Mouse (Mus musculus): ENCODE data around the gene Rhbdf2. TPM values are rescaled to one million over a fixed set of nuclear protein-coding genes. Genes with fewer than 3 reads are reported as not detected.

The Rhbdf2 gene
- polyA plus RNA-seq, 1 experiment from 2014 or later, result 10.8 TPM

GRCm38 (mm10) chr11:116661948-116662377, 35.1 kb upstream of the Rhbdf2 start:
- Histone ChIP-seq H3K27ac (ENCODE audit: low read length) (no peak overlapping the region), H3K4me1 (ENCODE audit: control insufficient read depth, insufficient read depth, low read length) (peaks cover 30% of the 10 kb centered on the region), H3K9ac (ENCODE audit: low read depth, low read length) (no peak overlapping the region), H3K27me3 (replicated peaks; ENCODE audit: control insufficient read depth, insufficient read depth, low read length) (peaks cover 3% of the 10 kb centered on the region; the same call in 1 of the 2 replicates), H3K4me2 (ENCODE audit: low read depth, low read length) (no peak overlapping the region), H3K9me3 (ENCODE audit: control insufficient read depth, low read length) (no peaks in the 10 kb centered on the region), H3K36me3 (ENCODE audit: control insufficient read depth, insufficient read depth, low read length) (no peaks in the 10 kb centered on the region), H3K4me3 (ENCODE audit: low read length) (no peak overlapping the region)
- no peak for ATAC-seq
- 44% methylated on average over 8 of the region's 8 CpGs for WGBS

- ATAC-seq, result no peak
- no peaks in the 10 kb centered on the region for H3K36me3 ChIP-seq (ENCODE audit: control insufficient read depth, insufficient read depth, low read length)
- peak overlapping the region; percentile 14; the same call in 1 of the 2 replicates for H3K9ac ChIP-seq (ENCODE audit: low read depth, low read length)
- H3K9me3 ChIP-seq (ENCODE audit: control insufficient read depth, low read length), result no peaks in the 10 kb centered on the region
- peaks cover 30% of the 10 kb centered on the region for H3K4me1 ChIP-seq (ENCODE audit: control insufficient read depth, insufficient read depth, low read length)
- no peak overlapping the region for H3K4me2 ChIP-seq (ENCODE audit: low read depth, low read length)
- no peak overlapping the region for H3K4me3 ChIP-seq (ENCODE audit: low read length)
- WGBS, result 32% methylated on average over 13 of the region's 13 CpGs
- H3K27ac ChIP-seq (ENCODE audit: low read length), result no peak overlapping the region
- H3K27me3 ChIP-seq (replicated peaks; ENCODE audit: control insufficient read depth, insufficient read depth, low read length), result peaks cover 3% of the 10 kb centered on the region; the same call in 1 of the 2 replicates
These were observed 34.6 kb upstream of the Rhbdf2 start for GRCm38 (mm10) chr11:116661291-116661947.

GRCm38 (mm10) chr11:116660181-116660580, 33.4 kb upstream of the Rhbdf2 start:
- Histone ChIP-seq H3K9me3 (ENCODE audit: control insufficient read depth, low read length) (no peaks in the 10 kb centered on the region), H3K4me3 (ENCODE audit: low read length) (no peak overlapping the region), H3K4me2 (ENCODE audit: low read depth, low read length) (no peak overlapping the region), H3K36me3 (ENCODE audit: control insufficient read depth, insufficient read depth, low read length) (no peaks in the 10 kb centered on the region), H3K9ac (ENCODE audit: low read depth, low read length) (no peak overlapping the region), H3K4me1 (ENCODE audit: control insufficient read depth, insufficient read depth, low read length) (peaks cover 30% of the 10 kb centered on the region), H3K27me3 (replicated peaks; ENCODE audit: control insufficient read depth, insufficient read depth, low read length) (peaks cover 3% of the 10 kb centered on the region; the same call in 1 of the 2 replicates), H3K27ac (ENCODE audit: low read length) (no peak overlapping the region)
- ATAC-seq, result no peak
- 59% methylated on average over 9 of the region's 9 CpGs for WGBS

GRCm38 (mm10) chr11:116659027-116659621, 32.3 kb upstream of the Rhbdf2 start:
- Histone ChIP-seq H3K36me3 (ENCODE audit: control insufficient read depth, insufficient read depth, low read length) (no peaks in the 10 kb centered on the region), H3K27ac (ENCODE audit: low read length) (no peak overlapping the region), H3K4me3 (ENCODE audit: low read length) (no peak overlapping the region), H3K27me3 (replicated peaks; ENCODE audit: control insufficient read depth, insufficient read depth, low read length) (peaks cover 5% of the 10 kb centered on the region; the same call in 1 of the 2 replicates), H3K9ac (ENCODE audit: low read depth, low read length) (no peak overlapping the region), H3K4me2 (ENCODE audit: low read depth, low read length) (no peak overlapping the region), H3K9me3 (ENCODE audit: control insufficient read depth, low read length) (no peaks in the 10 kb centered on the region), H3K4me1 (ENCODE audit: control insufficient read depth, insufficient read depth, low read length) (peaks cover 30% of the 10 kb centered on the region)
- whole genome bisulfite sequencing, result 75% methylated on average over 15 of the region's 15 CpGs
- ATAC-seq, result no peak

DNA sequence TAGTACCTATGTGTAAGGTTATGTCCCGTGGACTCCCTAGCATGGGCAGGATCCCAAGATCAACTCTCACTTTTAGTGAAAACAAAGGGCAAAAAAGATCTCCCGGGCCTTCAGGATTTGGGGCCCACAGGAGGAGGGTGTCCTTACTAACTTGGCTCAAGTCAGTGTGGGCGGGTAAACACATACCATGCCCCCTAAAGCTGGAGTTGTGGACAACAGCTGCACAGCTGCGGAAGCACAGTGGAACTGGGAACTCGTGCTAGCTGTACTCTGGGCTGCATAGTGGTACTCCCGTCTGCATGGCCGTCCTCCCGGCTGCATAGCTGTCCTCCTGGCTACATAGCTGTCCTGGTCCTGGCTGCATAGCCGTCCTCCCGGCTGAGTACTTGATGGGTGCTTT, 31.4 kb upstream of the Rhbdf2 start:
- 56% methylated on average over 10 of the region's 10 CpGs for WGBS
- peak; percentile 33 for ATAC-seq
- peaks cover 6% of the 10 kb centered on the region; the same call in 1 of the 2 replicates for H3K27me3 ChIP-seq (replicated peaks; ENCODE audit: control insufficient read depth, insufficient read depth, low read length)
- no peaks in the 10 kb centered on the region for H3K9me3 ChIP-seq (ENCODE audit: control insufficient read depth, low read length)
- no peak overlapping the region for H3K4me3 ChIP-seq (ENCODE audit: low read length)
- peak overlapping the region; percentile 66; the same call in 1 of the 2 replicates for H3K4me2 ChIP-seq (ENCODE audit: low read depth, low read length)
- H3K36me3 ChIP-seq (ENCODE audit: control insufficient read depth, insufficient read depth, low read length), result no peaks in the 10 kb centered on the region
- peak overlapping the region; percentile 87 for H3K27ac ChIP-seq (ENCODE audit: low read length)
- H3K4me1 ChIP-seq (ENCODE audit: control insufficient read depth, insufficient read depth, low read length), result peaks cover 37% of the 10 kb centered on the region
- H3K9ac ChIP-seq (ENCODE audit: low read depth, low read length), result peak overlapping the region; percentile 15; the same call in 1 of the 2 replicates

DNA sequence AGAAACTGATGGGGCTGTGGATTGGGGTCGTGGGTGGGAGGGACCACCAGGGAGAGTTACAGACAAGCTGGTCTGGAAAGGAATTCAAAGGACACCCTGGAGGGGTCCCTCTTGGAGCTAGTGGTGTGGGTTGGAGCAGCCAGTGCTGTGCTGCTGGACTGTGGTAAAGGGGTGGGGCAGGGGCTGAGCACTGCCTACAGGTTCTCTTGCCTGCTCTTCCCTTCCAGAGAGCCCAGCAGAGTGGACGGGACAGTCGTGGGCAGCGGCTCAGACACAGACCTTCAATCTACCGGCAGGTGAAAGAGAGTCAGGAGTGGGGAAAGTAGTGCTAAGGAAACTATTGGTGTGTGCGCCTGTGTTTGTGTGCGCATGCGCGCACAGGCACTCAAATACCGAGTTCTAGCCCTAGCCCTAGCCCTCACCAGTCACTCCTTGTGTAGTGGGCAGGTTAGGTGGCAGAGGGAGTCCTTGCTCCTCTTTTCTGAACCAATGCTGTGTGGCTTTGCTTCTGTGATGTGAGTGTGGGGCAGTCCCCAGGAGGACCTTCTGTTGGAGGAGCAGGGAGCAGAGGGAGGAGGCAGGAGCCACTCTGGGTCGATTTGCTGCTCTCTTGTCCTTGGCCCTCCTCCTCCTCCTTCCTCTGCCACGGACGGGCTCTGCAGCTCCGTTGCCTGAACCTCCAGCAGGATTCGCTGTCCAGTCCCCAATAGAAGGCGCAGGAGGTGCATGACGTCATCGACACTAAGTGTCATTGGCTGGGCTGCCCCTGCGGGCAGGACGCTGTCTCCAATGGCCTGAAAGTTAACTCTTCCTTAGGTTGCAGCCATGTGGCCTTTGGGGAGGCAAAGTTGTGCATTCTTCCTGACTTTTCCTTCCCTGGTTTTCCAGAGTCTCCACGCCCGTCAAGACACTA, 30.7 kb upstream of the Rhbdf2 start:
- H3K4me2 ChIP-seq (ENCODE audit: low read depth, low read length), result peak overlapping the region; percentile 66
- no peaks in the 10 kb centered on the region for H3K36me3 ChIP-seq (ENCODE audit: control insufficient read depth, insufficient read depth, low read length)
- H3K27ac ChIP-seq (ENCODE audit: low read length), result peak overlapping the region; percentile 87
- H3K4me3 ChIP-seq (ENCODE audit: low read length), result peak overlapping the region; percentile 41
- H3K27me3 ChIP-seq (replicated peaks; ENCODE audit: control insufficient read depth, insufficient read depth, low read length), result peaks cover 13% of the 10 kb centered on the region; the same call in 1 of the 2 replicates
- H3K9ac ChIP-seq (ENCODE audit: low read depth, low read length), result peak overlapping the region; percentile 68
- 14% methylated on average over 22 of the region's 22 CpGs for WGBS
- H3K9me3 ChIP-seq (ENCODE audit: control insufficient read depth, low read length), result no peaks in the 10 kb centered on the region
- peak; percentile 94 for ATAC-seq
- peaks cover 38% of the 10 kb centered on the region for H3K4me1 ChIP-seq (ENCODE audit: control insufficient read depth, insufficient read depth, low read length)

DNA sequence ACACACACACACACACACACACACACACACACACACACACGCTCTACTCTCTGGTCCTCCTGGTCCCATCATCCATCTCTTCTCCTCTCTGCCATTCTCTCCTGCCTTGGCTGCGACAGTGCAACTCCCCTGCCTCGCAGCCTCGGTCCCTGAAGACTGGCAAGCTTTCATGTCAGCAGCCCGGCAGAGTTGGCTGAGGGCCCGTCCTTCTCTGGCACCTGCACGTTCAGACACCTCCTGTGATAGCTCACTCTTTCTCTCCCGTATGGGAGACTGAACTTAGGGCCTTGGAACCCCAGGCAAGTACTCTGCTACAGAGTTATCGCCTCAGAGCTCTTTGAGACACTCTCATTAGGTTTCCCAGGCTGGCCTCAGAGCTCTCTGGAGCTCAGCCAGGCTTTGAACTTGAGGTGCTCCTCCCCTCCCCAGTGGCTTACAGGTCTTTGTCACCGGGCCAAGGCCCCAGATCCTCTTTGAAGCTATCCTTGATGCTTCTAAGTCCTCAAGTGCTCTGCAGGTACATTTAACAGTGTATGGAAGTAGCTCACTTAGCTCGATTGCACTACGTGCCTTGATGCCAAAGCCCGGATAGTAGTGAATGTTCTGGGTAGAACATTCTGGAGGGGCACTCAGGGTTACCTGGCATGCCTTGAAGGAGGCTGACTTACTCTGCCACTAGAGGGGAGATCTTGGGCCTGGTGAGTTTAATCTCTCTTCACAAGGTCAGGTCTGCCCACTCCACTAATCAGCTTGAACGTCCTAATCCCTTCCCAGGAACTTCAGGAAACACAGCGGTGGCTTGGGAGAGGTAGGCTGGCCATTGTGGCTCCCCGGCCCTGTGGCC, 29.8 kb upstream of the Rhbdf2 start:
- no peak for ATAC-seq
- WGBS, result 74% methylated on average over 16 of the region's 16 CpGs
- Histone ChIP-seq H3K4me2 (ENCODE audit: low read depth, low read length) (no peak overlapping the region), H3K27ac (ENCODE audit: low read length) (no peak overlapping the region), H3K36me3 (ENCODE audit: control insufficient read depth, insufficient read depth, low read length) (no peaks in the 10 kb centered on the region), H3K9me3 (ENCODE audit: control insufficient read depth, low read length) (no peaks in the 10 kb centered on the region), H3K4me3 (ENCODE audit: low read length) (no peak overlapping the region), H3K27me3 (replicated peaks; ENCODE audit: control insufficient read depth, insufficient read depth, low read length) (peaks cover 16% of the 10 kb centered on the region; the same call in 1 of the 2 replicates), H3K9ac (ENCODE audit: low read depth, low read length) (peak overlapping the region; percentile 68; the same call in 1 of the 2 replicates), H3K4me1 (ENCODE audit: control insufficient read depth, insufficient read depth, low read length) (peaks cover 28% of the 10 kb centered on the region)

- Histone ChIP-seq H3K4me2 (ENCODE audit: low read depth, low read length) (peak within 1 kb of the TSS; percentile 96), H3K9ac (ENCODE audit: low read depth, low read length) (peak within 1 kb of the TSS; percentile 76), H3K4me3 (ENCODE audit: low read length) (peak within 1 kb of the TSS; percentile 59), H3K27me3 (replicated peaks; ENCODE audit: control insufficient read depth, insufficient read depth, low read length) (peaks cover 16% of the 10 kb centered on the region; the same call in 1 of the 2 replicates), H3K9me3 (ENCODE audit: control insufficient read depth, low read length) (no peaks in the 10 kb centered on the region), H3K27ac (ENCODE audit: low read length) (no peak within 1 kb of the TSS), H3K36me3 (ENCODE audit: control insufficient read depth, insufficient read depth, low read length) (no peaks in the 10 kb centered on the region), H3K4me1 (ENCODE audit: control insufficient read depth, insufficient read depth, low read length) (peaks cover 23% of the 10 kb centered on the region)
- no peak for ATAC-seq
- WGBS, result 6% methylated on average over 28 of the region's 28 CpGs
These were observed 27.5 kb upstream of the Rhbdf2 start, which contains the start of gene Cygb for GRCm38 (mm10) chr11:116654255-116654821. Gene Cygb (minus strand): TSS chr11:116654313.

Data from intestine, embryonic 16.5 days (tissue).